Mouse (Mus musculus) thymus, adult 2 months (tissue): ENCODE measurements around the gene Fndc3b. TPM values are rescaled to one million over a fixed set of nuclear protein-coding genes. Genes with fewer than 3 reads are reported as not detected.

Source experiments
- DNase-seq: peaks from one replicate; pipeline ENCODE4 v3.0.0; 2021
- H3K27ac ChIP-seq: fragments of 200-500 bp; 2 replicates; pipeline ENCODE4 v1.5.1; 2012; ENCODE audit warnings: low read length, control low read depth; ENCODE audit not compliant: control insufficient read depth, insufficient read depth
- H3K27me3 ChIP-seq: fragments of 200-500 bp; 2 replicates; pipeline ENCODE4 v1.6.1; 2012; ENCODE audit warnings: mild to moderate bottlenecking, low read length, moderate library complexity, mixed read lengths; ENCODE audit not compliant: control insufficient read depth, insufficient read depth
- H3K36me3 ChIP-seq: fragments of 200-500 bp; 2 replicates; pipeline ENCODE4 v1.6.1; 2012; ENCODE audit warnings: mild to moderate bottlenecking, low read length, moderate library complexity; ENCODE audit not compliant: control insufficient read depth, insufficient read depth
- H3K4me1 ChIP-seq: fragments of 200-500 bp; replicated peaks from 2 replicates; pipeline ENCODE4 v1.6.1; 2012; ENCODE audit warnings: low read length; ENCODE audit not compliant: control insufficient read depth, insufficient read depth
- H3K4me3 ChIP-seq: fragments of 200-500 bp; 2 replicates; pipeline ENCODE4 v1.5.1; 2012; ENCODE audit warnings: mild to moderate bottlenecking, low read length, control low read depth, moderate library complexity; ENCODE audit not compliant: control insufficient read depth, insufficient read depth
- CTCF ChIP-seq: fragments of 200-500 bp; IDR thresholded peaks from 2 replicates; pipeline ENCODE4 v1.5.1; 2012; ENCODE audit warnings: mild to moderate bottlenecking, control low read depth, low read length, moderate library complexity, borderline replicate concordance; ENCODE audit not compliant: control insufficient read depth, poor library complexity, insufficient read depth; ENCODE audit errors: extremely low read depth
- POLR2A ChIP-seq: fragments of 200-500 bp; IDR thresholded peaks from 2 replicates; pipeline ENCODE4 v1.6.1; 2012; ENCODE audit warnings: mild to moderate bottlenecking, low read length, control low read depth, moderate library complexity; ENCODE audit not compliant: control insufficient read depth, poor library complexity, insufficient read depth; ENCODE audit errors: extremely low read depth
- WGBS: fragments of 180-500 bp; shearing (Covaris S2); methylation state at CpG from one replicate; pipeline ENCODE4 v1.1.7; 2018; 5-methylcytosine and 5-hydroxymethylcytosine counted together
- polyA plus RNA-seq: library from polyadenylated mRNA; depleted of rRNA; stranded (reverse); fragments of >200 nt; gene quantifications from 2 replicates; pipeline ENCODE4 v1.2.3, GENCODE M21; 2012

Fndc3b gene
- polyA plus RNA-seq, 1 experiment: 4.7 TPM

GRCm38 (mm10) chr3:27600197-27600596 is 110.9 kb downstream of the Fndc3b start:
- Histone ChIP-seq H3K27ac (no peak overlapping the region), H3K36me3 (no peaks in the 10 kb centered on the region), H3K27me3 (no peaks in the 10 kb centered on the region), H3K4me1 (no peaks in the 10 kb centered on the region), H3K4me3 (no peak overlapping the region)
- WGBS: 87% methylated on average over 4 of the region's 4 CpGs
- DNase-seq: no peak
- TF ChIP-seq CTCF (no peak), POLR2A (no peak)

GRCm38 (mm10) chr3:27598437-27599382 is 112.4 kb downstream of the Fndc3b start:
- H3K27me3 ChIP-seq: no peaks in the 10 kb centered on the region
- H3K4me3 ChIP-seq: no peak overlapping the region
- TF ChIP-seq CTCF (no peak), POLR2A (no peak)
- no peaks in the 10 kb centered on the region for H3K4me1 ChIP-seq
- H3K36me3 ChIP-seq: no peaks in the 10 kb centered on the region
- no peak overlapping the region for H3K27ac ChIP-seq
- WGBS: 94% methylated on average over 11 of the region's 11 CpGs
- no peak for DNase-seq

- H3K27me3 ChIP-seq: no peaks in the 10 kb centered on the region
- H3K4me1 ChIP-seq: no peaks in the 10 kb centered on the region
- no peak overlapping the region for H3K4me3 ChIP-seq
- no peaks in the 10 kb centered on the region for H3K36me3 ChIP-seq
- no peak overlapping the region for H3K27ac ChIP-seq
- 96% methylated on average over 7 of the region's 7 CpGs for WGBS
- DNase-seq: no peak
- no peak for TF ChIP-seq POLR2A
- TF ChIP-seq CTCF: no peak
Observed at GRCm38 (mm10) chr3:27593485-27594138, 117.5 kb downstream of the Fndc3b start.

- Histone ChIP-seq H3K27ac (no peak overlapping the region), H3K36me3 (no peaks in the 10 kb centered on the region), H3K4me3 (no peak overlapping the region), H3K4me1 (no peaks in the 10 kb centered on the region), H3K27me3 (no peaks in the 10 kb centered on the region)
- DNase-seq: no peak
- WGBS: 93% methylated on average over 11 of the region's 11 CpGs
- TF ChIP-seq POLR2A: no peak
- no peak for TF ChIP-seq CTCF
Observed at GRCm38 (mm10) chr3:27592728-27593484, 118.2 kb downstream of the Fndc3b start.

- Histone ChIP-seq H3K27ac (no peak overlapping the region), H3K36me3 (no peaks in the 10 kb centered on the region), H3K4me3 (no peak overlapping the region), H3K4me1 (no peaks in the 10 kb centered on the region), H3K27me3 (no peaks in the 10 kb centered on the region)
- 96% methylated on average over 11 of the region's 11 CpGs for WGBS
- TF ChIP-seq POLR2A (no peak), CTCF (no peak)
- DNase-seq: no peak
Observed at GRCm38 (mm10) chr3:27590823-27591222, 120.3 kb downstream of the Fndc3b start.

GRCm38 (mm10) chr3:27589305-27589704 is 121.8 kb downstream of the Fndc3b start:
- 91% methylated on average over 3 of the region's 3 CpGs for WGBS

More at GRCm38 (mm10) chr3:27589305-27589704, 121.8 kb downstream of the Fndc3b start:
- Histone ChIP-seq H3K36me3 (no peaks in the 10 kb centered on the region), H3K27me3 (no peaks in the 10 kb centered on the region), H3K4me3 (no peak overlapping the region), H3K27ac (no peak overlapping the region), H3K4me1 (no peaks in the 10 kb centered on the region)
- DNase-seq: no peak
- TF ChIP-seq CTCF (no peak), POLR2A (no peak)
